11 mouse cellular contexts compared by ENCODE assay signal in the genomic region with DNA sequence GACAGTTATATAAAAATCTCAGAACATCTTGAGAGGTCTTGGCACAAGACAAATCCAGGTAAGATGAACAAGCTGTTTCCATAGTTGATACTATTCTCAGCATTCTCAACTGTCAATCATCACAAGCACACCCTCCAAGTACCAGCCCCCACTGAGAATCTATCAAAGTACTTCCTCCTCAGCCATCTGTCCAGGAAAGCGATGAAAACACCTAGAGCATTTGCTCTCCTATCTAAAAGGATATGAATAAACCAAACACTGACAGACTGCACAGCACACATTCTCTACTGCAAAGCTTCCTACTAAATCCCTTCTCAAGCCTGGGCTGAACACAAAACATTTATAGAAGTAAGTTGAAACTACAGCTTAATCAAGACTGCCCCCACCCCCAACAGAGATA. TPM values are rescaled to one million over a fixed set of nuclear protein-coding genes. Genes with fewer than 3 reads are reported as not detected.
DNase-seq lines count a peak whose midpoint lies in the region; ATAC-seq and TF ChIP-seq lines count a peak whose summit lies in the region.
"Had no signal": no experiment of that assay in that cellular context is flagged by ENCODE, and none has a peak within 500 bp of the region (broad histone marks: within the 10 kb centered on the region; RNA-seq: fewer than 3 reads in every experiment).

No protein-coding gene starts in this region.

- no peaks in the 10 kb centered on the region for H3K9me3 ChIP-seq in stomach, embryonic 15.5 days
- no peaks in the 10 kb centered on the region for H3K9me3 ChIP-seq in stomach, postnatal 0 days (ENCODE audit: control insufficient read depth, low read length)
- H3K9me3 ChIP-seq in kidney, embryonic 16.5 days (ENCODE audit: low read length): no peaks in the 10 kb centered on the region
- H3K9me3 ChIP-seq in liver, postnatal 0 days (ENCODE audit: low read length): no peaks in the 10 kb centered on the region
- H3K9me3 ChIP-seq: neural tube, embryonic 15.5 days had no signal

- peak overlapping the region; percentile 33; the same call in 1 of the 2 replicates for H3K27ac ChIP-seq in gastrocnemius, adult 2 months
- H3K27ac ChIP-seq in stomach, embryonic 15.5 days: peak overlapping the region; percentile 6; the same call in 1 of the 2 replicates
- no peak overlapping the region for H3K27ac ChIP-seq in stomach, postnatal 0 days (replicated peaks)
- no peak overlapping the region for H3K27ac ChIP-seq in kidney, embryonic 16.5 days (ENCODE audit: low read length)
- no peak overlapping the region for H3K27ac ChIP-seq in liver, postnatal 0 days (ENCODE audit: low read depth)
- H3K27ac ChIP-seq: neural tube, embryonic 15.5 days had no signal

- no peak for TF ChIP-seq CTCF in gastrocnemius, adult 2 months (IDR thresholded peaks at IDR 0.05)
- no peak for TF ChIP-seq CTCF in stomach, postnatal 0 days (IDR thresholded peaks at IDR 0.05; ENCODE audit: low read depth)
- TF ChIP-seq CTCF in liver, postnatal 0 days (IDR thresholded peaks at IDR 0.05; ENCODE audit: low read depth): no peak

- WGBS in stomach, embryonic 15.5 days: 26% methylated on average over 1 of the region's 1 CpGs
- 18% methylated on average over 1 of the region's 1 CpGs for WGBS in stomach, postnatal 0 days
- 61% methylated on average over 1 of the region's 1 CpGs for whole genome bisulfite sequencing in kidney, embryonic 16.5 days
- WGBS in liver, postnatal 0 days (ENCODE audit: insufficient replicate concordance): 33% methylated on average over 1 of the region's 1 CpGs

- H3K36me3 ChIP-seq in stomach, embryonic 15.5 days: no peaks in the 10 kb centered on the region
- H3K36me3 ChIP-seq in stomach, postnatal 0 days (ENCODE audit: control insufficient read depth, insufficient read depth, low read length): no peaks in the 10 kb centered on the region
- no peaks in the 10 kb centered on the region for H3K36me3 ChIP-seq in kidney, embryonic 16.5 days (ENCODE audit: insufficient read depth, low read length)
- no peaks in the 10 kb centered on the region for H3K36me3 ChIP-seq in liver, postnatal 0 days (replicated peaks; ENCODE audit: insufficient read depth, low read length)
- H3K36me3 ChIP-seq: neural tube, embryonic 15.5 days had no signal

- H3K4me1 ChIP-seq in stomach, embryonic 15.5 days: peaks cover 19% of the 10 kb centered on the region
- H3K4me1 ChIP-seq in stomach, postnatal 0 days (replicated peaks; ENCODE audit: control insufficient read depth, insufficient read depth): peaks cover 3% of the 10 kb centered on the region; the same call in 1 of the 2 replicates
- peaks cover 29% of the 10 kb centered on the region for H3K4me1 ChIP-seq in kidney, embryonic 16.5 days (ENCODE audit: insufficient read depth, low read length)
- peaks cover 20% of the 10 kb centered on the region for H3K4me1 ChIP-seq in liver, postnatal 0 days (ENCODE audit: insufficient read depth)

- no peak overlapping the region for H3K4me2 ChIP-seq in stomach, embryonic 15.5 days
- H3K4me2 ChIP-seq in stomach, postnatal 0 days (replicated peaks; ENCODE audit: low read depth): no peak overlapping the region
- H3K4me2 ChIP-seq in kidney, embryonic 16.5 days (replicated peaks; ENCODE audit: low read depth, low read length): no peak overlapping the region
- H3K4me2 ChIP-seq in liver, postnatal 0 days (ENCODE audit: low read depth, low read length): no peak overlapping the region
- H3K4me2 ChIP-seq: neural tube, embryonic 15.5 days had no signal

- no peak overlapping the region for H3K4me3 ChIP-seq in gastrocnemius, adult 2 months
- no peak overlapping the region for H3K4me3 ChIP-seq in stomach, embryonic 15.5 days (replicated peaks)
- no peak overlapping the region for H3K4me3 ChIP-seq in stomach, postnatal 0 days (ENCODE audit: low read depth, low read length)
- H3K4me3 ChIP-seq in kidney, embryonic 16.5 days (ENCODE audit: low read length): no peak overlapping the region
- H3K4me3 ChIP-seq in liver, postnatal 0 days (ENCODE audit: low read depth, low read length): no peak overlapping the region
- H3K4me3 ChIP-seq: neural tube, embryonic 15.5 days had no signal

- no peaks in the 10 kb centered on the region for H3K27me3 ChIP-seq in stomach, embryonic 15.5 days (replicated peaks)
- no peaks in the 10 kb centered on the region for H3K27me3 ChIP-seq in stomach, postnatal 0 days (ENCODE audit: control insufficient read depth, insufficient read depth, low read length)
- H3K27me3 ChIP-seq in kidney, embryonic 16.5 days (ENCODE audit: insufficient read depth, low read length): no peaks in the 10 kb centered on the region
- H3K27me3 ChIP-seq in liver, postnatal 0 days (ENCODE audit: insufficient read depth, low read length): no peaks in the 10 kb centered on the region
- H3K27me3 ChIP-seq: neural tube, embryonic 15.5 days had no signal

- TF ChIP-seq EP300 in stomach, postnatal 0 days (optimal IDR thresholded peaks at IDR 0.05): no peak
- TF ChIP-seq EP300 in liver, postnatal 0 days (IDR thresholded peaks at IDR 0.05; ENCODE audit: low read depth): no peak

- ATAC-seq in stomach, embryonic 15.5 days (ENCODE audit: insufficient read depth, low FRiP score, low read depth): no peak
- ATAC-seq in stomach, postnatal 0 days (ENCODE audit: low FRiP score, low TSS enrichment): no peak
- peak; percentile 39; the same call in 1 of the 2 replicates for ATAC-seq in common myeloid progenitor, adult 5-6 weeks (replicated peaks; ENCODE audit: low read depth, poor library complexity, severe bottlenecking)
- ATAC-seq in kidney, embryonic 16.5 days (ENCODE audit: low FRiP score, low TSS enrichment): no peak
- no peak for ATAC-seq in liver, postnatal 0 days
- ATAC-seq: forebrain, postnatal 0 days had no signal

- intact Hi-C loops in gastrocnemius, adult 2 months (cut with DNase I): no loop called here

- no peak overlapping the region for H3K9ac ChIP-seq in stomach, embryonic 15.5 days
- no peak overlapping the region for H3K9ac ChIP-seq in stomach, postnatal 0 days (ENCODE audit: low read length)
- no peak overlapping the region for H3K9ac ChIP-seq in kidney, embryonic 16.5 days (replicated peaks; ENCODE audit: low read length)
- no peak overlapping the region for H3K9ac ChIP-seq in liver, postnatal 0 days (replicated peaks)
- H3K9ac ChIP-seq: forebrain, postnatal 0 days; neural tube, embryonic 15.5 days had no signal

- DNase-seq in gastrocnemius, adult 2 months: no peak
- DNase-seq in gastrocnemius, postnatal 4 days (ENCODE audit: low spot score in 2 of 2): no peak
- DNase-seq in stomach, postnatal 0 days (ENCODE audit: low spot score): no peak
- no peak for DNase-seq in urinary bladder, postnatal 36 days (ENCODE audit: low spot score in 2 of 2)
- DNase-seq in liver, postnatal 0 days: no peak
- DNase-seq: forebrain, postnatal 0 days; kidney, postnatal 4 days had no signal

RNA-seq across cellular contexts. Expression of a gene that starts 6.4 kb away (rescaled TPM):
- 10 to 100 TPM; 15.0 to 17.1 TPM for total RNA-seq in gastrocnemius, adult 2 months (2021)
- 10 to 100 TPM; 33.3 to 35.8 TPM for total RNA-seq in gastrocnemius, postnatal 4 days (2021)
- 60.9 and 64.6 TPM in 2 replicates for polyA plus RNA-seq in stomach, embryonic 15.5 days (2015; fragmentation: Nextera tagmentation; extraction: Ambion mirVana)
- polyA plus RNA-seq in stomach, postnatal 0 days (2015; fragmentation: Nextera tagmentation; extraction: Ambion mirVana): 42.2 and 49.2 TPM in 2 replicates
- total RNA-seq in common myeloid progenitor, adult 5-6 weeks (2017): 54.7 and 81.8 TPM in 2 replicates
- polyA plus RNA-seq in kidney, embryonic 16.5 days (2015; fragmentation: Nextera tagmentation; extraction: Ambion mirVana): 62.4 and 67.1 TPM in 2 replicates
- 19.8 and 21.6 TPM in 2 replicates for polyA plus RNA-seq in liver, postnatal 0 days (2015; fragmentation: Nextera tagmentation; extraction: Ambion mirVana)

Comparison
In these comparisons a context has a peak if more than half of its experiments do, and no peak if none do; other contexts are left out.
1. H3K27ac ChIP-seq: peak in gastrocnemius, adult 2 months (single experiment) and stomach, embryonic 15.5 days (single experiment); none in stomach, postnatal 0 days (single experiment), kidney, embryonic 16.5 days (single experiment) and liver, postnatal 0 days (single experiment).